Comparison of ENCODE assay signal across 18 mouse cellular contexts in the genomic region with DNA sequence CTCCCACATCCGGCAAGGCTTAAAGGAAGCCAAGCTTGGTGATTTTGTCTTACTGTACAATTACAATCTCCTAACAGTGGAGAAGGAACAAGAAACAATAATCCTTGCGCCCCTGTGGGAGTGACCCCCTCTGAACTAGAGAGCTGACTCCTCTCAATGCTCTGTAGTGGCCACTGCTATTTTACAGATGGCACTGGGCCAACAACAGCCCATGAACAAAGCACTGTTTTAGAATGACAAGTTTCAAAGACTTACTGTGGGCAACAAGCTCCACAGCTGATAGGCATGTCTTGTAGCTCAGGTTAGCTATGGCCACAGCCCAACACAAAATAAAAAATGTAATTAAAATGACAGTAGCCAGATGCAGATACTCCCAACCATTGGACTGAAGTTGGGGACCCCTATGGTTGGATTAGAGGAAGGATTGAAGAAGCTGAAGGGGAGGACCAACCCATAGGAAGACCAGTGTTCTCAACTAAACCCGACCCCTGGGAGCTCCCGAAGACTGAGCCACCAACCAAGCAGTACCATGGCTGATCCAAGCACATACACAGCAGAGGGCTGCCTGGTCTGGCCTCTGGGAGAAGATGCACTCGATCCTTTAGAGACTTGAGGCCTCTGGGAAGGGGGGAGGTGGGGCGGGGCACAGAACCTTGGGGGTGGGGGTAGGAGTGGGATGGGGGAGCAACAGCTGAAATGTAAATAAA. TPM values are rescaled to one million over a fixed set of nuclear protein-coding genes. Genes with fewer than 3 reads are reported as not detected.
DNase-seq lines count a peak whose midpoint lies in the region; ATAC-seq and TF ChIP-seq lines count a peak whose summit lies in the region.
"Had no signal": no experiment of that assay in that cellular context is flagged by ENCODE, and none has a peak within 500 bp of the region (broad histone marks: within the 10 kb centered on the region; RNA-seq: fewer than 3 reads in every experiment).

No protein-coding gene starts in this region.

- H3K27me3 ChIP-seq in hindbrain, embryonic 12.5 days, result no peaks in the 10 kb centered on the region
- H3K27me3 ChIP-seq in hindbrain, embryonic 14.5 days (ENCODE audit: control insufficient read depth, insufficient read depth, low read length), result no peaks in the 10 kb centered on the region
- no peaks in the 10 kb centered on the region for H3K27me3 ChIP-seq in kidney, embryonic 16.5 days (ENCODE audit: insufficient read depth, low read length)
- H3K27me3 ChIP-seq in midbrain, embryonic 15.5 days (replicated peaks), result no peaks in the 10 kb centered on the region
- H3K27me3 ChIP-seq in midbrain, postnatal 0 days (ENCODE audit: insufficient read depth, low read length), result no peaks in the 10 kb centered on the region
- H3K27me3 ChIP-seq: embryonic facial prominence, embryonic 12.5 days; forebrain, embryonic 12.5 days; liver, embryonic 13.5 days; midbrain, embryonic 12.5 days; neural tube, embryonic 15.5 days had no signal

- no peaks in the 10 kb centered on the region for H3K4me1 ChIP-seq in hindbrain, embryonic 12.5 days
- no peaks in the 10 kb centered on the region for H3K4me1 ChIP-seq in hindbrain, embryonic 14.5 days (replicated peaks; ENCODE audit: control insufficient read depth, insufficient read depth, low read length)
- H3K4me1 ChIP-seq in kidney, embryonic 16.5 days (ENCODE audit: insufficient read depth, low read length), result no peaks in the 10 kb centered on the region
- no peaks in the 10 kb centered on the region for H3K4me1 ChIP-seq in midbrain, embryonic 15.5 days
- H3K4me1 ChIP-seq in midbrain, postnatal 0 days (ENCODE audit: insufficient read depth, low read length), result no peaks in the 10 kb centered on the region
- H3K4me1 ChIP-seq: embryonic facial prominence, embryonic 12.5 days; forebrain, embryonic 12.5 days; liver, embryonic 13.5 days; midbrain, embryonic 12.5 days; neural tube, embryonic 15.5 days had no signal

- no peak overlapping the region for H3K4me3 ChIP-seq in hindbrain, embryonic 12.5 days
- no peak overlapping the region for H3K4me3 ChIP-seq in hindbrain, embryonic 14.5 days (replicated peaks; ENCODE audit: low read length)
- H3K4me3 ChIP-seq in kidney, embryonic 16.5 days (ENCODE audit: low read length), result no peak overlapping the region
- no peak overlapping the region for H3K4me3 ChIP-seq in midbrain, embryonic 15.5 days
- H3K4me3 ChIP-seq in midbrain, postnatal 0 days (ENCODE audit: low read depth, low read length), result no peak overlapping the region
- H3K4me3 ChIP-seq: embryonic facial prominence, embryonic 12.5 days; erythroblast, embryonic 14.5 days; forebrain, embryonic 12.5 days; left cerebral cortex, adult 2 months; liver, embryonic 13.5 days; midbrain, embryonic 12.5 days; neural tube, embryonic 15.5 days had no signal

- H3K36me3 ChIP-seq in hindbrain, embryonic 12.5 days, result peaks cover 59% of the 10 kb centered on the region
- peaks cover 67% of the 10 kb centered on the region for H3K36me3 ChIP-seq in hindbrain, embryonic 14.5 days (replicated peaks; ENCODE audit: control insufficient read depth, insufficient read depth)
- H3K36me3 ChIP-seq in kidney, embryonic 16.5 days (ENCODE audit: insufficient read depth, low read length), result peaks cover 41% of the 10 kb centered on the region
- H3K36me3 ChIP-seq in midbrain, embryonic 15.5 days (replicated peaks), result peaks cover 25% of the 10 kb centered on the region
- H3K36me3 ChIP-seq in midbrain, postnatal 0 days (ENCODE audit: insufficient read depth, low read length), result peaks cover 24% of the 10 kb centered on the region

- no peak for DNase-seq in hindbrain, embryonic 14.5 days (ENCODE audit: low spot score)
- no peak for DNase-seq in kidney, postnatal 36 days
- no peak for DNase-seq in midbrain, postnatal 0 days (ENCODE audit: low spot score)
- no peak for DNase-seq in layer of hippocampus, adult 8-10 months (ENCODE audit: low spot score in 2 of 2)
- DNase-seq: gastrocnemius, postnatal 36 days; heart, postnatal 14 days; liver, embryonic 13.5 days; right cerebral cortex, adult 18-20 months had no signal

- H3K27ac ChIP-seq in hindbrain, embryonic 12.5 days, result no peak overlapping the region
- no peak overlapping the region for H3K27ac ChIP-seq in hindbrain, embryonic 14.5 days
- no peak overlapping the region for H3K27ac ChIP-seq in kidney, embryonic 16.5 days (ENCODE audit: low read length)
- H3K27ac ChIP-seq in midbrain, embryonic 15.5 days, result no peak overlapping the region
- H3K27ac ChIP-seq in midbrain, postnatal 0 days (ENCODE audit: low read depth, low read length), result no peak overlapping the region
- H3K27ac ChIP-seq: embryonic facial prominence, embryonic 12.5 days; forebrain, embryonic 12.5 days; left cerebral cortex, adult 2 months; liver, embryonic 13.5 days; midbrain, embryonic 12.5 days; neural tube, embryonic 15.5 days had no signal

- H3K9me3 ChIP-seq in hindbrain, embryonic 12.5 days (replicated peaks), result no peaks in the 10 kb centered on the region
- H3K9me3 ChIP-seq in hindbrain, embryonic 14.5 days (ENCODE audit: control insufficient read depth, low read length), result no peaks in the 10 kb centered on the region
- H3K9me3 ChIP-seq in kidney, embryonic 16.5 days (ENCODE audit: low read length), result no peaks in the 10 kb centered on the region
- H3K9me3 ChIP-seq in midbrain, embryonic 15.5 days, result no peaks in the 10 kb centered on the region
- no peaks in the 10 kb centered on the region for H3K9me3 ChIP-seq in midbrain, postnatal 0 days (ENCODE audit: low read length)
- H3K9me3 ChIP-seq: embryonic facial prominence, embryonic 12.5 days; forebrain, embryonic 12.5 days; liver, embryonic 13.5 days; midbrain, embryonic 12.5 days; neural tube, embryonic 15.5 days had no signal

- H3K9ac ChIP-seq in hindbrain, embryonic 12.5 days, result no peak overlapping the region
- no peak overlapping the region for H3K9ac ChIP-seq in hindbrain, embryonic 14.5 days
- H3K9ac ChIP-seq in kidney, embryonic 16.5 days (replicated peaks; ENCODE audit: low read length), result no peak overlapping the region
- no peak overlapping the region for H3K9ac ChIP-seq in midbrain, embryonic 15.5 days
- H3K9ac ChIP-seq in midbrain, postnatal 0 days (replicated peaks; ENCODE audit: low read length, poor library complexity, severe bottlenecking), result no peak overlapping the region
- H3K9ac ChIP-seq: embryonic facial prominence, embryonic 12.5 days; forebrain, embryonic 12.5 days; liver, embryonic 13.5 days; midbrain, embryonic 12.5 days; neural tube, embryonic 15.5 days had no signal

- TF ChIP-seq CTCF in midbrain, postnatal 0 days (IDR thresholded peaks at IDR 0.05), result no peak

- no peak overlapping the region for H3K4me2 ChIP-seq in hindbrain, embryonic 12.5 days (replicated peaks)
- no peak overlapping the region for H3K4me2 ChIP-seq in hindbrain, embryonic 14.5 days (replicated peaks)
- H3K4me2 ChIP-seq in kidney, embryonic 16.5 days (replicated peaks; ENCODE audit: low read depth, low read length), result no peak overlapping the region
- H3K4me2 ChIP-seq in midbrain, embryonic 15.5 days, result no peak overlapping the region
- H3K4me2 ChIP-seq in midbrain, postnatal 0 days (ENCODE audit: low read depth, low read length, poor library complexity, severe bottlenecking), result no peak overlapping the region
- H3K4me2 ChIP-seq: embryonic facial prominence, embryonic 12.5 days; forebrain, embryonic 12.5 days; liver, embryonic 13.5 days; midbrain, embryonic 12.5 days; neural tube, embryonic 15.5 days had no signal

- 90% methylated on average over 6 of the region's 6 CpGs for WGBS in hindbrain, embryonic 12.5 days
- 91% methylated on average over 6 of the region's 6 CpGs for WGBS in hindbrain, embryonic 14.5 days
- 88% methylated on average over 6 of the region's 6 CpGs for WGBS in kidney, embryonic 16.5 days
- 89% methylated on average over 6 of the region's 6 CpGs for WGBS in midbrain, embryonic 15.5 days
- WGBS in midbrain, postnatal 0 days, result 94% methylated on average over 6 of the region's 6 CpGs

- ATAC-seq in hindbrain, embryonic 12.5 days (ENCODE audit: low FRiP score), result 0 out of 2 replicates have a peak, but pooled peaks have one; percentile 26
- no peak for ATAC-seq in hindbrain, embryonic 14.5 days (ENCODE audit: low FRiP score)
- peak; percentile 65; the same call in 1 of the 2 replicates for ATAC-seq in kidney, embryonic 16.5 days (ENCODE audit: low FRiP score, low TSS enrichment)
- ATAC-seq in midbrain, embryonic 15.5 days (replicated peaks), result 0 out of 2 replicates have a peak, but pooled peaks have one; percentile 37
- no peak for ATAC-seq in midbrain, postnatal 0 days (ENCODE audit: low FRiP score)
- ATAC-seq: lung, postnatal 0 days had no signal

RNA-seq across cellular contexts. Expression of gene Cnot11, which starts 11.5 kb away (rescaled TPM):
- 28.7 and 29.1 TPM in 2 replicates for polyA plus RNA-seq in hindbrain, embryonic 12.5 days (2016; fragmentation: Nextera tagmentation; extraction: Ambion mirVana)
- polyA plus RNA-seq in hindbrain, embryonic 14.5 days (2014; fragmentation: Nextera tagmentation; extraction: Ambion mirVana), result 17.7 and 18.4 TPM in 2 replicates
- polyA plus RNA-seq in kidney, embryonic 16.5 days (2015; fragmentation: Nextera tagmentation; extraction: Ambion mirVana), result 14.6 and 15.6 TPM in 2 replicates
- 15.0 TPM in 2 replicates for polyA plus RNA-seq in midbrain, embryonic 15.5 days (2015; fragmentation: Nextera tagmentation; extraction: Ambion mirVana)
- 28.8 and 32.3 TPM in 2 replicates for total RNA-seq in midbrain, postnatal 0 days (2014; rRNA removed)
- 9.4 and 9.6 TPM in 2 replicates for polyA plus RNA-seq in midbrain, postnatal 0 days (2015; fragmentation: Nextera tagmentation; extraction: Ambion mirVana)
- total RNA-seq in layer of hippocampus, adult 8-10 months (2022), result 10 to 100 TPM; 22.0 to 24.5 (median 22.9) TPM

RNA-seq across cellular contexts. Expression of gene Rnf149, which starts 30.9 kb away (rescaled TPM):
- 37.7 and 39.0 TPM in 2 replicates for polyA plus RNA-seq in hindbrain, embryonic 12.5 days (2016; fragmentation: Nextera tagmentation; extraction: Ambion mirVana)
- 26.9 and 28.9 TPM in 2 replicates for polyA plus RNA-seq in hindbrain, embryonic 14.5 days (2014; fragmentation: Nextera tagmentation; extraction: Ambion mirVana)
- polyA plus RNA-seq in kidney, embryonic 16.5 days (2015; fragmentation: Nextera tagmentation; extraction: Ambion mirVana), result 25.8 and 32.6 TPM in 2 replicates
- polyA plus RNA-seq in midbrain, embryonic 15.5 days (2015; fragmentation: Nextera tagmentation; extraction: Ambion mirVana), result 22.4 and 25.6 TPM in 2 replicates
- 13.0 and 22.2 TPM in 2 replicates for total RNA-seq in midbrain, postnatal 0 days (2014; rRNA removed)
- polyA plus RNA-seq in midbrain, postnatal 0 days (2015; fragmentation: Nextera tagmentation; extraction: Ambion mirVana), result 16.5 and 20.6 TPM in 2 replicates
- total RNA-seq in layer of hippocampus, adult 8-10 months (2022), result 10 to 100 TPM; 31.6 to 35.1 (median 32.7) TPM

Comparison
In these comparisons a context has a peak if more than half of its experiments do, and no peak if none do; other contexts are left out.
1. ATAC-seq: peak in hindbrain, embryonic 12.5 days (single experiment), kidney, embryonic 16.5 days (single experiment) and midbrain, embryonic 15.5 days (single experiment); none in hindbrain, embryonic 14.5 days (single experiment) and midbrain, postnatal 0 days (single experiment).